Mouse (Mus musculus): ENCODE results near the gene Ybx2. TPM values are rescaled to one million over a fixed set of nuclear protein-coding genes. Genes with fewer than 3 reads are reported as not detected.

Ybx2 gene
- polyA plus RNA-seq, 1 experiment, result 55.2 TPM

- H3K4me3 ChIP-seq (ENCODE audit: low read depth, low read length), result no peak overlapping the region
These were observed 47.3 kb downstream of the Ybx2 start for GRCm38 (mm10) chr11:69982877-69983276.

GRCm38 (mm10) chr11:69983377-69983776 lies 47.8 kb downstream of the Ybx2 start:
- Histone ChIP-seq H3K4me1 (ENCODE audit: control insufficient read depth, insufficient read depth, low read length) (no peaks in the 10 kb centered on the region), H3K27ac (ENCODE audit: insufficient read depth, low read length) (no peak overlapping the region), H3K36me3 (ENCODE audit: control insufficient read depth, insufficient read depth, low read length, poor library complexity, severe bottlenecking) (peaks cover 19% of the 10 kb centered on the region), H3K27me3 (ENCODE audit: control insufficient read depth, insufficient read depth, low read length, poor library complexity, severe bottlenecking) (no peaks in the 10 kb centered on the region), H3K9ac (ENCODE audit: low read depth, poor library complexity, severe bottlenecking) (no peak overlapping the region), H3K4me3 (ENCODE audit: low read depth, low read length) (no peak overlapping the region), H3K9me3 (replicated peaks; ENCODE audit: control insufficient read depth, insufficient read depth, low read length, poor library complexity, severe bottlenecking) (no peaks in the 10 kb centered on the region)
- no peak for TF ChIP-seq POLR2A (IDR thresholded peaks at IDR 0.05; ENCODE audit: insufficient read depth, low read length)
- no peak for TF ChIP-seq EP300 (IDR thresholded peaks at IDR 0.05; ENCODE audit: insufficient read depth, low read depth, low read length)
- no peak for TF ChIP-seq CTCF (IDR thresholded peaks at IDR 0.05; ENCODE audit: low read depth, low read length)

More at GRCm38 (mm10) chr11:69982877-69983276, 47.3 kb downstream of the Ybx2 start:
- no peak overlapping the region for H3K27ac ChIP-seq (ENCODE audit: insufficient read depth, low read length)
- H3K9ac ChIP-seq (ENCODE audit: low read depth, poor library complexity, severe bottlenecking), result no peak overlapping the region
- TF ChIP-seq POLR2A (IDR thresholded peaks at IDR 0.05; ENCODE audit: insufficient read depth, low read length), result no peak
- no peaks in the 10 kb centered on the region for H3K9me3 ChIP-seq (replicated peaks; ENCODE audit: control insufficient read depth, insufficient read depth, low read length, poor library complexity, severe bottlenecking)
- H3K36me3 ChIP-seq (ENCODE audit: control insufficient read depth, insufficient read depth, low read length, poor library complexity, severe bottlenecking), result peaks cover 16% of the 10 kb centered on the region
- H3K27me3 ChIP-seq (ENCODE audit: control insufficient read depth, insufficient read depth, low read length, poor library complexity, severe bottlenecking), result no peaks in the 10 kb centered on the region
- H3K4me1 ChIP-seq (ENCODE audit: control insufficient read depth, insufficient read depth, low read length), result no peaks in the 10 kb centered on the region

GRCm38 (mm10) chr11:69984431-69984830 lies 48.8 kb downstream of the Ybx2 start:
- Histone ChIP-seq H3K9me3 (replicated peaks; ENCODE audit: control insufficient read depth, insufficient read depth, low read length, poor library complexity, severe bottlenecking) (no peaks in the 10 kb centered on the region), H3K36me3 (ENCODE audit: control insufficient read depth, insufficient read depth, low read length, poor library complexity, severe bottlenecking) (peaks cover 17% of the 10 kb centered on the region), H3K4me3 (ENCODE audit: low read depth, low read length) (no peak overlapping the region), H3K27ac (ENCODE audit: insufficient read depth, low read length) (no peak overlapping the region), H3K27me3 (ENCODE audit: control insufficient read depth, insufficient read depth, low read length, poor library complexity, severe bottlenecking) (no peaks in the 10 kb centered on the region), H3K9ac (ENCODE audit: low read depth, poor library complexity, severe bottlenecking) (no peak overlapping the region), H3K4me1 (ENCODE audit: control insufficient read depth, insufficient read depth, low read length) (no peaks in the 10 kb centered on the region)
- TF ChIP-seq CTCF (IDR thresholded peaks at IDR 0.05; ENCODE audit: low read depth, low read length) (no peak), POLR2A (IDR thresholded peaks at IDR 0.05; ENCODE audit: insufficient read depth, low read length) (no peak), EP300 (IDR thresholded peaks at IDR 0.05; ENCODE audit: insufficient read depth, low read depth, low read length) (no peak)

GRCm38 (mm10) chr11:69989949-69990348 lies 54.4 kb downstream of the Ybx2 start:
- Histone ChIP-seq H3K27ac (ENCODE audit: insufficient read depth, low read length) (0 out of 2 replicates have a peak overlapping the region, but pooled peaks have one; percentile 21), H3K9ac (ENCODE audit: low read depth, poor library complexity, severe bottlenecking) (no peak overlapping the region), H3K27me3 (ENCODE audit: control insufficient read depth, insufficient read depth, low read length, poor library complexity, severe bottlenecking) (no peaks in the 10 kb centered on the region), H3K4me3 (ENCODE audit: low read depth, low read length) (no peak overlapping the region), H3K9me3 (replicated peaks; ENCODE audit: control insufficient read depth, insufficient read depth, low read length, poor library complexity, severe bottlenecking) (no peaks in the 10 kb centered on the region), H3K4me1 (ENCODE audit: control insufficient read depth, insufficient read depth, low read length) (no peaks in the 10 kb centered on the region), H3K36me3 (ENCODE audit: control insufficient read depth, insufficient read depth, low read length, poor library complexity, severe bottlenecking) (peaks cover 11% of the 10 kb centered on the region)
- TF ChIP-seq POLR2A (IDR thresholded peaks at IDR 0.05; ENCODE audit: insufficient read depth, low read length) (no peak), CTCF (IDR thresholded peaks at IDR 0.05; ENCODE audit: low read depth, low read length) (no peak), EP300 (IDR thresholded peaks at IDR 0.05; ENCODE audit: insufficient read depth, low read depth, low read length) (no peak)

Other genes starting within 250 kb of the Ybx2 start
- 3.4 and 4.1 TPM in 2 replicates for gene Tnfsf12, start 239.9 kb upstream of the Ybx2 start, polyA plus RNA-seq (2011; ENCODE audit: insufficient read depth, insufficient read length, low read depth, missing spikeins)
- gene Tnfsfm13, start 239.7 kb upstream of the Ybx2 start, polyA plus RNA-seq (2011; ENCODE audit: insufficient read depth, insufficient read length, low read depth, missing spikeins), result 1.9 and 3.6 TPM in 2 replicates
- 102 and 103 TPM in 2 replicates for gene Polr2a, start 177.2 kb upstream of the Ybx2 start, polyA plus RNA-seq (2011; ENCODE audit: insufficient read depth, insufficient read length, low read depth, missing spikeins)
- gene Slc35g3, start 173.8 kb upstream of the Ybx2 start, polyA plus RNA-seq (2011; ENCODE audit: insufficient read depth, insufficient read length, low read depth, missing spikeins), result not detected in 2 replicates
- 3.6 and 4.8 TPM in 2 replicates for gene Zbtb4, start 169.9 kb upstream of the Ybx2 start, polyA plus RNA-seq (2011; ENCODE audit: insufficient read depth, insufficient read length, low read depth, missing spikeins)
- gene Chrnb1, start 139.9 kb upstream of the Ybx2 start, polyA plus RNA-seq (2011; ENCODE audit: insufficient read depth, insufficient read length, low read depth, missing spikeins), result 10.1 and 12.1 TPM in 2 replicates
- 1.8 and 2.5 TPM in 2 replicates for gene Fgf11, start 133.9 kb upstream of the Ybx2 start, polyA plus RNA-seq (2011; ENCODE audit: insufficient read depth, insufficient read length, low read depth, missing spikeins)
- gene Tmem102, start 130.2 kb upstream of the Ybx2 start, polyA plus RNA-seq (2011; ENCODE audit: insufficient read depth, insufficient read length, low read depth, missing spikeins), result 10.1 and 11.6 TPM in 2 replicates
- not detected in 2 replicates for gene Gm39566, start 120.5 kb upstream of the Ybx2 start, polyA plus RNA-seq (2011; ENCODE audit: insufficient read depth, insufficient read length, low read depth, missing spikeins)
- not detected in 2 replicates for gene Spem2, start 117.3 kb upstream of the Ybx2 start, polyA plus RNA-seq (2011; ENCODE audit: insufficient read depth, insufficient read length, low read depth, missing spikeins)
- not detected in 2 replicates for gene Spem1, start 113.6 kb upstream of the Ybx2 start, polyA plus RNA-seq (2011; ENCODE audit: insufficient read depth, insufficient read length, low read depth, missing spikeins)
- 19.6 and 25.4 TPM in 2 replicates for gene Nlgn2, start 98.0 kb upstream of the Ybx2 start, polyA plus RNA-seq (2011; ENCODE audit: insufficient read depth, insufficient read length, low read depth, missing spikeins)
- 97.1 and 103 TPM in 2 replicates for gene Tmem256, start 97.3 kb upstream of the Ybx2 start, polyA plus RNA-seq (2011; ENCODE audit: insufficient read depth, insufficient read length, low read depth, missing spikeins)
- 27.2 and 31.2 TPM in 2 replicates for gene Plscr3, start 89.4 kb upstream of the Ybx2 start, polyA plus RNA-seq (2011; ENCODE audit: insufficient read depth, insufficient read length, low read depth, missing spikeins)
- gene Tnk1, start 77.1 kb upstream of the Ybx2 start, polyA plus RNA-seq (2011; ENCODE audit: insufficient read depth, insufficient read length, low read depth, missing spikeins), result 15.6 and 19.6 TPM in 2 replicates
- not detected in 2 replicates for gene Tmem95, start 57.8 kb upstream of the Ybx2 start, polyA plus RNA-seq (2011; ENCODE audit: insufficient read depth, insufficient read length, low read depth, missing spikeins)
- gene Kctd11, start 54.4 kb upstream of the Ybx2 start, polyA plus RNA-seq (2011; ENCODE audit: insufficient read depth, insufficient read length, low read depth, missing spikeins), result 5.2 and 6.3 TPM in 2 replicates
- 1.5 and 2.3 TPM in 2 replicates for gene Acap1, start 40.3 kb upstream of the Ybx2 start, polyA plus RNA-seq (2011; ENCODE audit: insufficient read depth, insufficient read length, low read depth, missing spikeins)
- gene 2810408A11Rik, start 34.8 kb upstream of the Ybx2 start, polyA plus RNA-seq (2011; ENCODE audit: insufficient read depth, insufficient read length, low read depth, missing spikeins), result 11.6 and 13.1 TPM in 2 replicates
- 27.9 and 32.4 TPM in 2 replicates for gene Neurl4, start 34.7 kb upstream of the Ybx2 start, polyA plus RNA-seq (2011; ENCODE audit: insufficient read depth, insufficient read length, low read depth, missing spikeins)
- 23.9 and 24.4 TPM in 2 replicates for gene Gps2, start 21.9 kb upstream of the Ybx2 start, polyA plus RNA-seq (2011; ENCODE audit: insufficient read depth, insufficient read length, low read depth, missing spikeins)
- gene Eif5a, start 13.8 kb upstream of the Ybx2 start, polyA plus RNA-seq (2011; ENCODE audit: insufficient read depth, insufficient read length, low read depth, missing spikeins), result 1,015 and 1,063 TPM in 2 replicates
- 2.7 and 3.2 TPM in 2 replicates for gene Slc2a4, start 12.4 kb downstream of the Ybx2 start, polyA plus RNA-seq (2011; ENCODE audit: insufficient read depth, insufficient read length, low read depth, missing spikeins)
- 106 and 144 TPM in 2 replicates for gene Cldn7, start 29.0 kb downstream of the Ybx2 start, polyA plus RNA-seq (2011; ENCODE audit: insufficient read depth, insufficient read length, low read depth, missing spikeins)
- gene Ctdnep1, start 45.4 kb downstream of the Ybx2 start, polyA plus RNA-seq (2011; ENCODE audit: insufficient read depth, insufficient read length, low read depth, missing spikeins), result 61.9 and 63.4 TPM in 2 replicates
- gene Elp5, start 46.7 kb downstream of the Ybx2 start, polyA plus RNA-seq (2011; ENCODE audit: insufficient read depth, insufficient read length, low read depth, missing spikeins), result 77.6 and 80.1 TPM in 2 replicates
- gene Gabarap, start 55.3 kb downstream of the Ybx2 start, polyA plus RNA-seq (2011; ENCODE audit: insufficient read depth, insufficient read length, low read depth, missing spikeins), result 141 and 144 TPM in 2 replicates
- 75.6 and 83.0 TPM in 2 replicates for gene Phf23, start 60.0 kb downstream of the Ybx2 start, polyA plus RNA-seq (2011; ENCODE audit: insufficient read depth, insufficient read length, low read depth, missing spikeins)
- 60.1 and 63.3 TPM in 2 replicates for gene Dvl2, start 64.8 kb downstream of the Ybx2 start, polyA plus RNA-seq (2011; ENCODE audit: insufficient read depth, insufficient read length, low read depth, missing spikeins)
- 17.1 and 19.8 TPM in 2 replicates for gene Acadvl, start 79.6 kb downstream of the Ybx2 start, polyA plus RNA-seq (2011; ENCODE audit: insufficient read depth, insufficient read length, low read depth, missing spikeins)
- 17.1 and 25.7 TPM in 2 replicates for gene Dlg4, start 81.1 kb downstream of the Ybx2 start, polyA plus RNA-seq (2011; ENCODE audit: insufficient read depth, insufficient read length, low read depth, missing spikeins)
- not detected in 2 replicates for gene Asgr1, start 118.3 kb downstream of the Ybx2 start, polyA plus RNA-seq (2011; ENCODE audit: insufficient read depth, insufficient read length, low read depth, missing spikeins)
- gene Asgr2, start 156.8 kb downstream of the Ybx2 start, polyA plus RNA-seq (2011; ENCODE audit: insufficient read depth, insufficient read length, low read depth, missing spikeins), result not detected in 2 replicates
- 0.37 and 0.43 TPM in 2 replicates for gene Mgl2, start 194.5 kb downstream of the Ybx2 start, polyA plus RNA-seq (2011; ENCODE audit: insufficient read depth, insufficient read length, low read depth, missing spikeins)
- gene Clec10a, start 220.4 kb downstream of the Ybx2 start, polyA plus RNA-seq (2011; ENCODE audit: insufficient read depth, insufficient read length, low read depth, missing spikeins), result not detected in 2 replicates

Measured in ES-Bruce4 (cell line).